Mouse (Mus musculus) testis, adult 2 months (tissue): ENCODE results near the gene Sypl. TPM values are rescaled to one million over a fixed set of nuclear protein-coding genes. Genes with fewer than 3 reads are reported as not detected.

Experiments used
- H3K27ac ChIP-seq: fragments of 200-500 bp; 2 replicates; pipeline ENCODE4 v1.5.1; 2012; ENCODE audit warnings: low read depth, low read length; ENCODE audit not compliant: control insufficient read depth, insufficient read depth
- H3K27me3 ChIP-seq: fragments of 200-500 bp; 2 replicates; pipeline ENCODE4 v1.6.1; 2012; ENCODE audit warnings: mild to moderate bottlenecking, low read length, moderate library complexity; ENCODE audit not compliant: control insufficient read depth, insufficient read depth
- H3K36me3 ChIP-seq: fragments of 200-500 bp; 2 replicates; pipeline ENCODE4 v1.6.1; 2012; ENCODE audit warnings: mild to moderate bottlenecking, low read length; ENCODE audit not compliant: control insufficient read depth, insufficient read depth
- H3K4me1 ChIP-seq: fragments of 200-500 bp; 2 replicates; pipeline ENCODE4 v1.6.1; 2012; ENCODE audit warnings: low read length; ENCODE audit not compliant: control insufficient read depth, insufficient read depth
- H3K4me3 ChIP-seq: fragments of 200-500 bp; 2 replicates; pipeline ENCODE4 v1.5.1; 2012; ENCODE audit warnings: low read depth, mild to moderate bottlenecking, low read length, moderate library complexity, mixed read lengths; ENCODE audit not compliant: control insufficient read depth
- CTCF ChIP-seq: fragments of 200-500 bp; IDR thresholded peaks from 2 replicates; pipeline ENCODE4 v1.5.1; 2012; ENCODE audit warnings: low read depth, mild to moderate bottlenecking, inconsistent platforms, low read length, moderate library complexity; ENCODE audit not compliant: control insufficient read depth, insufficient read depth, insufficient replicate concordance
- POLR2A ChIP-seq: fragments of 200-500 bp; IDR thresholded peaks from 2 replicates; pipeline ENCODE4 v1.6.1; 2012; ENCODE audit warnings: low read depth, mild to moderate bottlenecking, inconsistent platforms, low read length, moderate library complexity; ENCODE audit not compliant: control insufficient read depth
- polyA plus RNA-seq: library from polyadenylated mRNA; depleted of rRNA; stranded (reverse); fragments of >200 nt; gene quantifications from 2 replicates; pipeline ENCODE4 v1.2.3, GENCODE M21; 2012

Gene Sypl
- polyA plus RNA-seq, 1 experiment: 221 TPM

DNA sequence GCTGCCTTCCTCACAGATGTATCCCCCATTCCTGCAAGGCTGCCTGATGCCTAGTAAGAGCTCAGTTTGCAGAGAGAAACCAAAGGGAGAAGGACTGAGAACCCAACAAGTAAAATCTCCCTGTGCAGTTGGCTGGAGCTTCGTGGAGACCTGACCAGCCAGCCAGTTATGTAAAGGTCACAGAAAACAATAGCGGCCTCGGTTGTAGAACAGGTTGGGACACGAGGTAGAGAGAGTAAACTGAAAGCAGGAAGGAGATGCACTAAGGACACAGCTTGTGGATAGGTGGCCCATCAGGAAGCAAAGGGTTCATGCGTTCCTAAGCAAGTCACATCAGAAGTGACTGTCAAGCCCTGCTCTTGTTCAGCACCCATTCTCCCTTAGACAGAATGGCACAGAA is 52.2 kb downstream of the Sypl start:
- H3K27me3 ChIP-seq: no peaks in the 10 kb centered on the region
- no peaks in the 10 kb centered on the region for H3K36me3 ChIP-seq
- H3K4me3 ChIP-seq: no peak overlapping the region
- no peaks in the 10 kb centered on the region for H3K4me1 ChIP-seq
- no peak overlapping the region for H3K27ac ChIP-seq
- TF ChIP-seq POLR2A (no peak), CTCF (no peak)

- Histone ChIP-seq H3K4me1 (no peaks in the 10 kb centered on the region), H3K27me3 (no peaks in the 10 kb centered on the region), H3K27ac (no peak overlapping the region), H3K4me3 (no peak overlapping the region), H3K36me3 (no peaks in the 10 kb centered on the region)
- no peak for TF ChIP-seq POLR2A
- no peak for TF ChIP-seq CTCF
These were observed 53.5 kb downstream of the Sypl start for GRCm38 (mm10) chr12:33007176-33007575.

- no peak overlapping the region for H3K27ac ChIP-seq
- TF ChIP-seq CTCF (no peak), POLR2A (no peak)
- H3K36me3 ChIP-seq: no peaks in the 10 kb centered on the region
- H3K4me1 ChIP-seq: no peaks in the 10 kb centered on the region
- no peaks in the 10 kb centered on the region for H3K27me3 ChIP-seq
- H3K4me3 ChIP-seq: no peak overlapping the region
These were observed 54.8 kb downstream of the Sypl start for GRCm38 (mm10) chr12:33008305-33009110.

DNA sequence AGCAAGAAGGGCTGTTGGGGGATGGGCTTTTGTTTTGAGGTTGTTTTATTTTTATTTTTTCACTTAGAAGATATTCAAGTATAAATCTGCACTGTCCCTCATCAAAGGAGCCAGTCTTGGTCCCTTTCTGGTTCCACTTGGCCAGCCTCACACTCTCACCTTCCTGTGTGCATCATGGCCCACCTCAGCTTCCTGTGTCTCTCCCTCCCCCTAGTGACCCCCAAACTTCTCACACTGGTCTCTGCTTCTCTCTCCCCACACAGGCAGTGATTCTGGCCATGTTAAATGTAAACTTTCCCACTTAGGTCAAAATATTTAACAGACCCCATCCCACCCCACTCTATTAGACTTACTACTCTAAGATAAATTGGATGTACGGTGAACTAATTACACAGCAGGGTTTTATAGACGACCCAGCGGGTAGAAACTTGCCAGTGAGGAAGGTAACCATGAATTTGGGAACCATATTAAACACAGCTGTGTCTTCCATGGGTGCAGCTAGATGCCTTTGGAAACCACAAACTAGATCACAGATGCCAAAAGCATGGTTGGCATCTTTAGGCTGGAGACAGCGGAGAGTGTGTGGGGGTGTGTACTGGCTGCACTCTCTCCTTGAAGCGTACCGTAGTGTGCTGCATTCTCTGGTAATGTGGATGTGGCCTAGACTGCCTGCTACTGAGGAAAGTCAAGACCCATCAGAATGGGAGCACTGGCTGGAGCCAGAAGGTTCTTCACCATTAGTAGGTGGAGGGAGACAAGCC is 55.7 kb downstream of the Sypl start:
- H3K27ac ChIP-seq: no peak overlapping the region
- no peaks in the 10 kb centered on the region for H3K4me1 ChIP-seq
- H3K27me3 ChIP-seq: no peaks in the 10 kb centered on the region
- TF ChIP-seq CTCF: no peak
- TF ChIP-seq POLR2A: no peak
- no peak overlapping the region for H3K4me3 ChIP-seq
- H3K36me3 ChIP-seq: no peaks in the 10 kb centered on the region

- peak; percentile 65; the same call in 1 of the 2 replicates for TF ChIP-seq CTCF
- no peak for TF ChIP-seq POLR2A
- Histone ChIP-seq H3K27me3 (no peaks in the 10 kb centered on the region), H3K27ac (no peak overlapping the region)
These were observed 56.3 kb downstream of the Sypl start for GRCm38 (mm10) chr12:33010026-33010425.

GRCm38 (mm10) chr12:33014050-33014796 is 60.5 kb downstream of the Sypl start:
- Histone ChIP-seq H3K36me3 (no peaks in the 10 kb centered on the region), H3K4me3 (no peak overlapping the region), H3K4me1 (no peaks in the 10 kb centered on the region), H3K27me3 (no peaks in the 10 kb centered on the region), H3K27ac (no peak overlapping the region)
- TF ChIP-seq POLR2A (no peak), CTCF (no peak)

More at GRCm38 (mm10) chr12:33010026-33010425, 56.3 kb downstream of the Sypl start:
- H3K36me3 ChIP-seq: no peaks in the 10 kb centered on the region
- no peak overlapping the region for H3K4me3 ChIP-seq
- H3K4me1 ChIP-seq: no peaks in the 10 kb centered on the region

GRCm38 (mm10) chr12:33015103-33015502 is 61.4 kb downstream of the Sypl start:
- H3K4me1 ChIP-seq: no peaks in the 10 kb centered on the region
- no peak overlapping the region for H3K27ac ChIP-seq
- TF ChIP-seq POLR2A (no peak), CTCF (no peak)

More at GRCm38 (mm10) chr12:33015103-33015502, 61.4 kb downstream of the Sypl start:
- H3K4me3 ChIP-seq: no peak overlapping the region
- H3K27me3 ChIP-seq: no peaks in the 10 kb centered on the region
- no peaks in the 10 kb centered on the region for H3K36me3 ChIP-seq
